Mouse (Mus musculus) small intestine, adult 2 months (tissue): ENCODE results near the gene Nlgn2.

Experiments used
- CTCF ChIP-seq: fragments of 200-500 bp; IDR thresholded peaks from 2 replicates; pipeline ENCODE4 v1.5.1; 2012; ENCODE audit warnings: low read depth, mild to moderate bottlenecking, control low read depth, inconsistent platforms, low read length, moderate library complexity, mixed read lengths; ENCODE audit not compliant: insufficient replicate concordance, insufficient read length; ENCODE audit errors: extremely low read depth
- POLR2A ChIP-seq: fragments of 200-500 bp; IDR thresholded peaks from 2 replicates; pipeline ENCODE4 v1.6.1; 2012; ENCODE audit warnings: low read depth, mild to moderate bottlenecking, control low read depth, inconsistent platforms, low read length, moderate library complexity

- TF ChIP-seq POLR2A (no peak), CTCF (no peak)
Observed at GRCm38 (mm10) chr11:69810280-69810679, 27.3 kb downstream of the Nlgn2 start.
